Mouse (Mus musculus) gastrocnemius, adult 18-20 months (tissue): ENCODE results near the gene Plxnd1. TPM values are rescaled to one million over a fixed set of nuclear protein-coding genes. Genes with fewer than 3 reads are reported as not detected.

ENCODE experiments used
- DNase-seq: peaks from one replicate; pipeline ENCODE4 v3.0.0; 2021; ENCODE audit warnings: low spot score
- total RNA-seq, 2 experiments: library from RNA; stranded (reverse); gene quantifications; 2 replicates each; pipeline ENCODE4 v1.2.3; 2021

Gene Plxnd1
- total RNA-seq, 2 experiments from 2014 or later: 20.0 to 23.7 TPM

DNA sequence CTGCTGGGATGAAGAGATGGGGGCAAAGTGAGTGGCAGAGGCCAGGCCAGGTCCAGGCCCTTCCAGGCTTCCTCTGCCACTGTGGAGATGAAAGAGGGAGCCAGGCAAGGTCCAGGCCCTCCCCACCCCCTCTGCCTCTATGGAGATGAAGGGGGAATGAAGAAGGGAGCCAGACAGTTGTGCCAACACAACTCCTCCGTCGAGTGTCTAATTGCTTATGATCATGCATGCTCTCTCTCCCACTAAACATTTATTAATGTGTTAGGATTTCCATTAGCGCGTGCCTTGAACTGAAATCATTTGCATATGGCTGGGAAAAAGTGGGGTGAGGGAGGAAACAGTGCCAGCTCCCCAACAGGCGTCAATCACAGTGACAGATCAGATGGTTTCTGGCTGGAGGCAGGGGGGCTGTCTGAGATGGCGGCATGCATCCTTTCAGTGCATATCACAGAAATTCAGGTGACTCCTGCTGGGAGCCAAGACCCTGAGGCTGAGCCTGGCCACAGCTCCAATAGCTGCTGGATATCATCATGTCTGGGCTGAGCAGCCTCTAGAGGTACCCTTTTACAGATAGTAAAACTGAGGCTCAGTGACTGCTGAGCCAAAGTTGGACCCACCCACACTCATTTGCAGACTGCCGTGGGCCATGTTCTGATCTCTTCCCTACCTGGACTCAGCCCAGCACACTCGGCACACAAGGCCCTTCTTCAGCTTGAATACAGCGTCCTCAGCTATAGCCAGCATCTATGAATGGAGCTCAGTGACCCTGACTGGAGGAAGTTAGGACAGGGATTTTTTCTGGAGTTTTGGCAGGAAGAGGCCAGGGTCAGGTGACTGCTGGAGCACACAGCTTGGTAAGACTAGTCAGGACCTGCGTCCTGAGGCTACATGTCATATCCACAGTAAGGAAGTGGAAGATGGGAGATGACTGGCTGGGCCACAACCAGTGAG lies 67.2 kb downstream of the Plxnd1 start:
- no peak for DNase-seq

DNA sequence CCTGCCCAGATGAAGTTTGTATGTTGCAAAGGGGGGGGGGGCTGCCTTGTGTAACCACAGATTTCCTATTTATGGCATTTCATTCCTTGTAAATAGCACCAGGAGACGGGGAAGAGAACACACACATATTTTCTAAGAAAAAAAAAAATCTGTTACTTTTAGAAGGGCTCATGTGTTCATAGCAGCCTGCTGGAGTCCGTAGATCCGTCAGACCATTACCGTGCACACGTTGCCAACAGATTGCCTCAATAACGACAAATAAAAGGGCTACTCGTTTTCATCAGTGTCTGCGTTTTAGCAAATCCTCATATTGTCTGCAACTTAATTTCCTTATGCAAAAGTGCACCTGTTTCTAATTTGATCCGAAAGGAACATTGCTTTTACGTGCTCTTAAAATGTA lies 68.4 kb downstream of the Plxnd1 start:
- no peak for DNase-seq

DNA sequence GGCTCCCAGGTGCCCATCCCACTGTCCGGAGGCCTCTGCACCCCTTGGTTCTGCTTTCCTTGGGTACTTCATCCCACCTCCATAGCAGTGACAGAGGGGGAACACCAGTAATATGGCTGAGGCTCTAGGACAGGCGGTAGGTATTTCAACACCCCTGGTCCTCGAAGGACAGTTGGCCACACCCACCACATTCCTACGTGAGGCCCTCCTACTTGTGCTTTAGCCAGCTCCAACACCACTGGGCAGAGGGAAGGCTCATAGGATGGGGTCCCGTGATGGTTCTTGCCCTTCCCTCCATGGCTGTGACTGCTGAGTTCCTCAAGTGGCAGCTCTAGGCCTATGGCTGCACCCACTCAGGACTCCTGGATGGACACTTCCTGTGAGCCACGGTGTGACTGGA lies 70.0 kb downstream of the Plxnd1 start:
- no peak for DNase-seq

DNA sequence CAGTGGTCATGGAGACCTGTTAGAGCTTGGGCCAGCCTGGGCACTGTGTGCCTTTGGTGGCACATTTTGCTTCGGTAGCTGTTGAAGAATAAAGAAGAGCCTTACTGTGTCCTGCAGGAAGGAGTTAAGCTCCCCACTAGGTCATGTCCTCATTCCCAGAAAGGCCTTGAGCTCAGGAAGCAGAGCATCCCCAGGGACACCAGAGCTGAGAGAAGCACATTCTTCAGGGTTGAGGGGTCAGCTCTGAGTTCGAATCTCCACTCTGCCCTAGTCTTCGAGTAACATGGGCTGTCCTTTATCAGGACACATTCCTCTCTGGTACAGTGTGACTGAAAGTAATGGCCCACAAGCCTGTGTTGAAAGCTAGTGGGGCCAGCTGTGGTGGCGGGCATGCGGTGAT lies 74.9 kb downstream of the Plxnd1 start:
- DNase-seq: no peak

DNA sequence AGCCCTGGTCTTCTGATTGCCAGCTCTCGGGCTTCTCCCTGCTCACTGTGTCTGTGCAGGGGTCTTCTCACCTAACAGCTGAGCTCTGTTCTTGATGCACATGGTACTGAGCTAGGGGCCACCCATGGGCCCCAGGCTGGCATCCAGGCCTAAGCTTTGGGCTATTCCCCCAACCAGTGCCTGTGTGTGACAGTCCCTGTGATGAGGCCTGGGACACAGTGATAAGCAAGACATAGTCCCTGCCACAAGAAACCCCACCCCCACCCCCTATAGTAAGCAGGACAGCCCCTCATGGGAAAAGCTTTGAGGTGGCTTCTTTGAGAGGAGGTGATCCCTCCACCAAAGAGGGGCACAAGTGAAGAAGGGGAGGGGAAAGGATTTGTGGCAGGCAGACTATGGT lies 76.2 kb downstream of the Plxnd1 start:
- no peak for DNase-seq

DNA sequence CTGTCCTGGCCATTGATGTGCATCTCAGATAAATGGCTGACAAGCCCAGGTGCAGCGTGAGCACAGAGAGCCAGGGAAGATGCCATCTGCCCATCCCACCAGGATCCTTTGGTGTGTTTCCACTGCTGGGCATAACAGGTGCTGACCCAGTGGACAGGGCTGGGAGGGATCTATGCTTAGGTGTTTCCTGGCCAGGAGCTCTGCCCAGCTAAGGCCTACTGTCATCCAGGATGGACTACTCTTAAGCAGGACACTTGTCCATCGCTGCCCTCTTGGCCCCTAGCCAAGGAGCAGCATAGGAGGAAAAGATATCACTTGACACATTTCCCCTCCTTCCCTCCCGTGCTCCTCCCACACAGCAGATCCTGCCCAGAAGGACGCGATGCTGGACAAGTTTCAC lies 78.2 kb downstream of the Plxnd1 start:
- DNase-seq: no peak

DNA sequence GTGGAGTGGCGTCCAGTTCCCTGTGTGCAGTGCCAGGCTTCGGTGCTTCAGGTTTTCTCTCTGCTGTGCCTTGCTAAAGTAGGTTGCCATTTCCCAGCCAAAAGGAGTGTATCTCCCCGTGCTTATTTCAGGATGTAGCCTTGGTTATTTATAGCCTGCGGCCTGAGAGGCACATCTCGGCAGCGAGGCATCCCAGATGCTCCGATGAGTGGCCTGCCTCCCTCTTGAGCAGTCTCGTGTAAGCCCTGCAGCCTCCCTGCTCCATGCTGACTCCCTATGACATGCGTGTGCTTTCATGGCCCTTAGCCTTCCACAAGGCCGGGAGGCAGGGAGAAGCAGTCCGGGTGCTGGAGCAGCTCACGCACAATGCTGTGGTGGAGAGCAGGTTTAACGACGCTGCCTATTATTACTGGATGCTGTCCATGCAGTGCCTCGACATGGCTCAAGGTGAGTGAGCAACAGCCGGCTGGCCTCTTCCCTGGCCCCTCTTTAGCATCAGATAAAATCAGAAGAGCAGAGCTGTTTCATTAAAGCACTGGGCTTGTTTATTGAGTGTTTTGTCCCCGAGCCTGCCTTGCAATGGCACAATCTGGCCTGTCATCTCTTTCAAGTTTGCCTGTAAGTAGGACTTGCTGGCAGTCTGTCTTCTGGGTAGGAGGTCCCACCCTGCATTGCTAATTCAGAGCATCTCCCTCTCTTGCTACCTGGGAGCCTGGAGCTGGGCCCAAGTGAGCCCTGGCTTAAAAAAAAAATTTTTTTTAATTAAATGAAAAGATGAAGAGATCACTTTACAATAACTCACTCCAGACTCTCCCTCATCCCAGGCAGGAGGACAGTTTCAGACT lies 79.0 kb downstream of the Plxnd1 start:
- peak; percentile 50 for DNase-seq

DNA sequence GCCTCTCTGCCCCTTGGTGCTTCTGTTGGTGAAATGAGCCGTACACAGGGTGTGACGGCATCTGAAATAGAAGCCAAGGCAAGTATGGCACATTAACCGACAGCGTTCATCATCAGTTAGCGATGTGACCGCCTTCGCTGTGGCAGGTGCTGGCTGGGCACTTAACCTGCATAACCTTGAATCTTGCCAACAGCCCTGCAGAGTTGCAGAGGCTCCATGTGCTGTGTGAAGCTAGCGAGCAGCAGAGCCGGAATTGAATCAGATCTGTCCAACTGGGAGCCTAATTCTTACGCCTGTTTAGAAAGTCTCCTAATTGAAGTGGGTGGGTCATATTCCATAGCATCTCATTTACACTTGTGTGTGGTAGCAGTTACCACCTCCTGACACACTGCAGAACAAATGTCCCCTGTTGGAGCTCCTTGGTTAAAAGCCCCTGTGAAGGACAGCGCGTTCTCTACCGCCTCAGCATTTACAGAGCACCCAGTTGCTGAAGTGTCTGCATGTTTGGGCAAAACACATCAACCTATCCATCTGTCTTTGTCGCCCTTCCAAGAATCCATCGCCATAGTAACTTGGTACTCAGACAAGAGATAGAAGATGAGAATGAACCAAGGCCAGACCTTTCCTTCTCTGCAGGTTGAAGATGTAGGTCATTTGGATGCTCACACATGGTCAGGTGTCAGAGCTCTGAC lies 80.1 kb downstream of the Plxnd1 start:
- DNase-seq: peak; percentile 50

DNA sequence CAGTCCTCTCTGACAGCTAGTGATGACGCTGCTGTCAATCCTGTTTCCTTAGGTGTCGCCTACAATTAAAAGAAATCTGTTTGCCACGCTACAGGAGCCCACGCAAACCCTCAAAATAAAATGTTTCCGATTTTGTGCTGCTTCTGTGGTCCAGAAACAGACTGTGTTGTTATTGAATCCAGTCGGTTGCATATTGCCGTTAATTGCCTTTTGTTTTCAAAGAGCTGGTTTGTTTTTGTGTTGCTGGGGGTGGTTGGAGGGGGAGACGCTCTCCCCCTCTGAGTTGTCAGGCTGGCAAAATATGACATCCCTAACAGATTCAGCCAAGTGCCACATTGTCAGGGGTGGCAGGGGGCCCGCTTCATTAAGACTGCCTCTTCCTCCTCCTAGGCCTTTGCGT lies 81.3 kb downstream of the Plxnd1 start:
- no peak for DNase-seq

DNA sequence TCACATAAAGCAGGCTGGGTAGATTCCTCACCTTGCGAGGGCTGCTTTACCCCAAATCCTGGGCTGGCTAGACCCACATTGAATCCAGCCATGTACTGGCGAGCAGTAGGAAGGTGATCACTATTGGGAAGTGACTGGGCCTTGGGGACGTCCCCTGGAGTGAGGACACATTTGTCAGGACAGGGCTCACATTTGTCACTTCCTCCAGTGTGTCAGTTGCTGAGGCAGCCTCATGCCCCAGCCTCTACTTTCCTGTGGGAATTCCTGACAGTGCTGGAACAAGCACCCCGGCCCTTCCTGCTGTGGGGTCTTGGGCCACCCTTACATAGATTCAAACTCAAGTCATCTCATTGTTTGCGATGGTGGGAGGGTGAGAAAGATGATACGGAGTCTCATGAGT lies 83.0 kb downstream of the Plxnd1 start:
- DNase-seq: no peak

DNA sequence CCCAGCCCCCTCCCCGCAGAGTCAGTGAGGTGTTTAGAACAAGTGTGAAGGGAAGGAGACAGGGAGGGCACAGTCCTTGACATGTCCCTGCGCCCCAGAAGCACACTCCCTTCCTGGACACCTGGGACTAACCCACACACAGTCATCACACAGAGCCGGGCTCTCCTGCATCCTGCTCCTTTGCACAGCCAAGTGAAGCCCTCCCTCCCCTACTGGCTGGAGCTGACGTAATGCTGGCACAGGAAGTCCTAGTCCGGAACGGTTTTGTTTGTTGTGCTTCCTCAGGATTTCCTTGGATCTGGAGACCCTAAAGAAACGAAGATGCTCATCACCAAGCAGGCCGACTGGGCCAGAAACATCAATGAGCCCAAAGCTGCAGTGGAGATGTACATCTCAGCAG lies 84.9 kb downstream of the Plxnd1 start:
- peak; percentile 41 for DNase-seq

DNA sequence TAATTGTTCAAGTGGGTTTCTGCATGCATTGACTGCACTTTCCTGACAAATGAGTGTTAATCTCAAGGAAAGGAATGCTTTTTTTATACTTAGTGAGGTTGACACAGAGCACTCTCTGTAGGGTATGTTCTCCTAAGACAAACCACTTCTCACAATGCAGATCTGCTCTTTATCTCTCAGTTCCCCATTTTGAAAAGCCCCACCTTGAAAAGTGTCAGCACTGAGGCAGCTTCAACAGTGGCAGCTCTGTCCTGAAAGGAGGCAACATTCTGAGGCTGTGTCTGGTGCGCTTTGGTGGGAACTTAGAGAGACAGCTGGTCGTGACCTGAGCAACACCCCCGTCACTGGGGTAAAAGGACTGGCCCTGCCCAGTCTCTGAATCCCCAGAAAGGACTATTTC lies 85.8 kb downstream of the Plxnd1 start:
- DNase-seq: no peak

DNA sequence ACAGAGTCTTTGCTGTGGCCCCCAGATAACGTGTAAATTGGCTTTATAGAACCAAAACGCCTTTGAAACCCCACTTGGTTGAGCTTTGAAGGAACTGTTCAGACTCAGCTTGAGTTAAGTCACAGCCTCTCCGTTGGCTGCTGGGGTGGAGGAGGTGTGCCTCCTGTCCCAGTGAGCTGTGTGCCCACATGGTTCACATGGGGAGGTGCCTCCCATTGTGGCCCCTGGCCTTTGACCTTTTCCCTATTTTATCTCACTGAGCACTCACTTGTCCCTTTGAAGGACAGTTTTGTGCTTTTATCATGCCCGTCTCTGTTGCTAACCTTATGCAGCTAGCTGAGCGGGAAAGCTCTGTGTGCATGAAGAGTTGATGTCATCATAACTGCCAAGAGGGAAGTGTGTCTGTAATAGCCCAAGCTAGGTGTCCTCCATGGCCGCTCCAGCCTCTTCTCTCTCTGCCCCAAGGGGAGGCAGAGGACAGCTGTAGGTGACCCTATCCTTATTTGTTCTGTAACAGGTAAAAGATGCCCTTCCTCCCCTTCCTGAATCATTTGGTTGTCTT lies 86.3 kb downstream of the Plxnd1 start:
- no peak for DNase-seq

DNA sequence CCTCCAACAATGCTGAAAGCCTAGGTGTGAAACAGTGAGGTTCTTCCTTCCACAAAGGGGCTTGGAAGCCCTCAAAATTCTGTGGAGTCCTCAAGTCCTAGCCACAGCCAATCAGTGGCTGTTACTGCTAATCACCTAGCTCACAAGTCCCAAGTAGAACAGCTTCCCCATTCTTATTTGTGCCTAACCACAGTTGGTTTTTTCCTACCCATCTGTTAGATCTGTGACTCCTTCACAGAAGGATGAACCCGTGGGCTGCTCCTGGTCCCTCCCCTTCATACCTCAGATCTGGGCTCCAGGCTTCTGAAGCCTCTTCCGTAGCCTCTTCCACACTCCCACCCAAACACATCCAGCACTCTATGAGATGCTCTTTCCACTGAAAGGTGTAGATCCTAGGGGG lies 87.9 kb downstream of the Plxnd1 start:
- DNase-seq: no peak

DNA sequence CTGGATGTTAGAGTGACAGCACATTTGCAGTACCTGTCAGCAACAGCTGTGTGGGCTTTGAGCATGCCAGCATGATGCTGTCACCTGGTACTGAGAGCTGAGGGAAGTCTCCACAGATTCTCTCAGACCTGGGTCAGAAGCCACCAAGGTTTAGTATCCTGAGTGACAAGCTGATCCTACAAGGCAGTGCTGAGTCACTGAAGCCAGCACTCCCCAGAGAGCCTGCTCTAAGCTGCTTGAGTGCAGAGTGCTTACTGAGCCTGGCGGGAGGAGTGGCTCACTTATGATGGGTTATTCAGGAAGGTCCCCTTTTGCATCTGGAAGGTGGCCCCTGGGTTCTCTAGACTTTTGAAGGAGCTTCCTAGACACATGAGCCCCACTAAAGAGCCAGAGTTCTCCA lies 88.3 kb downstream of the Plxnd1 start:
- no peak for DNase-seq

DNA sequence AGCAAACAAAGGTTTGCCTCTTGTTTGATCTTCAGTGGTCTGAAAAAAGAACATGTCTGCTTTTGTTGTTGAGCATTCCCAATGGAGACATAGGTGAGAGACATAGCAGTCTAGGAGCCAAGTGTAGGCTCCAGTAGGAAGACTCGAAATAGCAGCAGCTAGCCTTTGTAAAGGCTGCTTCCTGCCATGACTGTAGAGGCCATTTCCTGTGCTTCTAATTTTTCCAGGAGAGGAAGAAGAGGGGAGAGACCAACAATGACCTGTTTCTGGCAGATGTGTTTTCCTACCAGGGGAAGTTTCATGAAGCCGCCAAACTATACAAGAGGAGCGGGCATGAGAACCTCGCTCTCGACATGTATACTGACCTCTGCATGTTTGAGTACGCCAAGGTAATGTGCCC lies 89.2 kb downstream of the Plxnd1 start:
- DNase-seq: no peak

Other genes starting within 250 kb of the Plxnd1 start
- gene Tmem40, start 232.6 kb downstream of the Plxnd1 start, total RNA-seq: under 1 TPM in 1 of 2 experiments, not detected in 1; 0.43 TPM
- gene Cand2, start 220.5 kb downstream of the Plxnd1 start, total RNA-seq: 10 to 100 TPM; 74.8 to 78.7 TPM
- gene Rpl32, start 186.3 kb downstream of the Plxnd1 start, total RNA-seq: 100 to 1,000 TPM; 568 to 577 TPM
- gene Efcab12, start 156.6 kb downstream of the Plxnd1 start, total RNA-seq: under 1 TPM in 1 of 2 experiments, not detected in 1; 0.14 TPM
- gene Mbd4, start 141.6 kb downstream of the Plxnd1 start, total RNA-seq: under 1 TPM; 0.83 to 0.94 TPM
- 1 to 10 TPM; 3.9 to 4.2 TPM for gene Ift122, start 141.5 kb downstream of the Plxnd1 start, total RNA-seq
- gene Rho, start 63.3 kb downstream of the Plxnd1 start, total RNA-seq: under 1 TPM in 1 of 2 experiments, not detected in 1; 0.05 TPM
- gene H1foo, start 50.1 kb downstream of the Plxnd1 start, total RNA-seq: not detected
- 10 to 100 TPM; 58.3 to 69.2 TPM for gene Tmcc1, start 198.5 kb upstream of the Plxnd1 start, total RNA-seq
- 10 to 100 TPM; 20.5 to 22.1 TPM for gene Washc2, start 213.0 kb upstream of the Plxnd1 start, total RNA-seq